Mouse (Mus musculus): ENCODE measurements around the gene Kcnh3. TPM values are rescaled to one million over a fixed set of nuclear protein-coding genes. Genes with fewer than 3 reads are reported as not detected.

Kcnh3 gene
- polyA plus RNA-seq, 1 experiment from 2014 or later = 0.12 TPM

DNA sequence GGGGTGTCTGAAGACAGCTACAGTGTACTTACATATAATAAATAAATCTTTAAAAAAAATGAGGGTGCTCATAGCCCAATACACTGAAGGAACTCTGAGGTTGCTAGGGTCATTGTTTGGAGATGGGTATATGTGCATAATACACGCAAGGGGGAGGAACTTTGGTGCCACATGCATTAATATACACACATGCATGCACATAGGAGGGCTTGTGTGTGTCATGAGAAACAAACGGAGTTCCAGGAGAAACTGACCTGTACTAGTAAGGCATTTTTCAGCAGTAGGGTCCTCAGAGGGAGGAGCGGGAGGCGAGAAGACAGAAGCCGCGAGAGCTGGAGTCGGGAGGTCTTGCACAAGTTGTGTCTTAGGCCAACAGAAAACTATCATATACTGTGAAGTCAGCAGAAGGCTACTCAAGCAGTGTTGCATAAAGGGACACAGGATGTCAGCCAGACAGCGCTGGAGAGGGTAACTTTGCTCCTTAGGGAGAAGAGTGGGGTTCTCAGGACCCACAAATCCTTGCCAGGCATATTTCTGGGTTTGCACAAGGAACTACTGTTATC lies 34.6 kb downstream of the Kcnh3 start:
- Histone ChIP-seq H3K9me3 (ENCODE audit: control insufficient read depth, low read length) (no peaks in the 10 kb centered on the region), H3K4me2 (ENCODE audit: low read depth, low read length, severe bottlenecking) (peak overlapping the region; percentile 32), H3K9ac (ENCODE audit: low read length) (no peak overlapping the region), H3K4me3 (ENCODE audit: low read depth, low read length) (no peak overlapping the region), H3K27me3 (ENCODE audit: control insufficient read depth, insufficient read depth, low read length) (no peaks in the 10 kb centered on the region), H3K4me1 (replicated peaks; ENCODE audit: control insufficient read depth, insufficient read depth, low read length) (no peaks in the 10 kb centered on the region), H3K36me3 (ENCODE audit: control insufficient read depth, insufficient read depth, low read length) (no peaks in the 10 kb centered on the region), H3K27ac (ENCODE audit: low read depth, low read length) (no peak overlapping the region)
- ATAC-seq (replicated peaks; ENCODE audit: low FRiP score) = peak; percentile 51; the same call in 1 of the 2 replicates
- 72% methylated on average over 8 of the region's 8 CpGs for WGBS
- no peak for DNase-seq (ENCODE audit: low spot score)

DNA sequence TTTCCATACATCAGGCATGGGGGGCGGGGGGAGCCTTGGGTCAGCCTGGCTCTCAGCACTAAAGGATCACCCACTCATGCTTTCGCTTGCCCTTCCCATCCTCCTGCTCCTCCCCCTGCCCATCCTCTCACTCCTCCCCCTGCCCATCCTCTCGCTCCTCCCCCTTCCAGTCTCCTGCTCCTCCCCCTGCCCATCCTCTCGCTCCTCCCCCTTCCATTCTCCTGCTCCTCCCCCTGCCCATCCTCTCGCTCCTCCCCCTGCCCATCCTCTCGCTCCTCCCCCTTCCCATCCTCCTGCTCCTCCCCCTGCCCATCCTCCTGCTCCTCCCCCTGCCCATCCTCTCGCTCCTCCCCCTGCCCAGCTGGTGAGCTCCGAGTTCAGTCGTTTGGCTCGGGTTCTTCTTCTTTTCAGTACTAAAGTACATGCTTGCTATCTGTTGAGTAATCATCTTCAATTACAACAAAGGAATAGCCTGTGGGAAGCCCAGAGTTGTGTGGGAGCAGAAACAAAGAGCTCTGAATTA lies 35.1 kb downstream of the Kcnh3 start:
- DNase-seq (ENCODE audit: low spot score) (peak; percentile 89), ATAC-seq (replicated peaks; ENCODE audit: low FRiP score) (peak; percentile 78)
- no peaks in the 10 kb centered on the region for H3K4me1 ChIP-seq (replicated peaks; ENCODE audit: control insufficient read depth, insufficient read depth, low read length)
- H3K9ac ChIP-seq (ENCODE audit: low read length) = peak overlapping the region; percentile 14; the same call in 1 of the 2 replicates
- no peaks in the 10 kb centered on the region for H3K36me3 ChIP-seq (ENCODE audit: control insufficient read depth, insufficient read depth, low read length)
- H3K27ac ChIP-seq (ENCODE audit: low read depth, low read length) = no peak overlapping the region
- peak overlapping the region; percentile 1; the same call in 1 of the 2 replicates for H3K4me3 ChIP-seq (ENCODE audit: low read depth, low read length)
- no peaks in the 10 kb centered on the region for H3K27me3 ChIP-seq (ENCODE audit: control insufficient read depth, insufficient read depth, low read length)
- 3% methylated on average over 9 of the region's 10 CpGs for WGBS
- peak overlapping the region; percentile 42 for H3K4me2 ChIP-seq (ENCODE audit: low read depth, low read length, severe bottlenecking)
- H3K9me3 ChIP-seq (ENCODE audit: control insufficient read depth, low read length) = no peaks in the 10 kb centered on the region

GRCm38 (mm10) chr15:99262702-99263101 lies 38.0 kb downstream of the Kcnh3 start:
- Histone ChIP-seq H3K27ac (ENCODE audit: low read depth, low read length) (no peak overlapping the region), H3K4me2 (ENCODE audit: low read depth, low read length, severe bottlenecking) (no peak overlapping the region), H3K9ac (ENCODE audit: low read length) (no peak overlapping the region), H3K4me1 (replicated peaks; ENCODE audit: control insufficient read depth, insufficient read depth, low read length) (no peaks in the 10 kb centered on the region), H3K4me3 (ENCODE audit: low read depth, low read length) (no peak overlapping the region), H3K27me3 (ENCODE audit: control insufficient read depth, insufficient read depth, low read length) (no peaks in the 10 kb centered on the region), H3K9me3 (ENCODE audit: control insufficient read depth, low read length) (no peaks in the 10 kb centered on the region), H3K36me3 (ENCODE audit: control insufficient read depth, insufficient read depth, low read length) (no peaks in the 10 kb centered on the region)
- 66% methylated on average over 10 of the region's 10 CpGs for WGBS
- ATAC-seq (replicated peaks; ENCODE audit: low FRiP score) (no peak), DNase-seq (ENCODE audit: low spot score) (no peak)

DNA sequence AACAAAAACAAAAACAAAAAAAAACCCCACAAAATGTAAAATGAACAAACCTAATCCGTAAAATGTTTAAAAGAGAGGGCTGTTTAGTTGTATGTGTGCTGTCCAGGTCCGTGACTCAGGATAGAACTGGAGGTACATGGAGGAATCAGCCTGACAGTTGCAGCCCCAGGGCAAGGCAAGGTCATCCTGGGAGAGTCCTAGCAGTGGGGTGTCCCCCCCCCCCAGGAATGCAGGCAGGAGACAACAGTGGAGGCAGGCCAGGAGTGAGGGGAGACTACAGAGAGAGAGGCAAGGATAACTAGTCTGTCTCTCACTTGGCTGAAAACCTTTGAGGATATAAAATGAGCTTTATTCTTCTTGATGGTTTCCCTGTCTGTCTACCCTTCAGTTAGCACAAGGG lies 39.7 kb downstream of the Kcnh3 start:
- WGBS = 66% methylated on average over 2 of the region's 2 CpGs
- H3K4me2 ChIP-seq (ENCODE audit: low read depth, low read length, severe bottlenecking) = no peak overlapping the region
- ATAC-seq (replicated peaks; ENCODE audit: low FRiP score) (no peak), DNase-seq (ENCODE audit: low spot score) (no peak)
- H3K9me3 ChIP-seq (ENCODE audit: control insufficient read depth, low read length) = no peaks in the 10 kb centered on the region
- no peak overlapping the region for H3K4me3 ChIP-seq (ENCODE audit: low read depth, low read length)
- H3K27ac ChIP-seq (ENCODE audit: low read depth, low read length) = no peak overlapping the region
- no peak overlapping the region for H3K9ac ChIP-seq (ENCODE audit: low read length)
- H3K36me3 ChIP-seq (ENCODE audit: control insufficient read depth, insufficient read depth, low read length) = no peaks in the 10 kb centered on the region
- H3K4me1 ChIP-seq (replicated peaks; ENCODE audit: control insufficient read depth, insufficient read depth, low read length) = no peaks in the 10 kb centered on the region
- no peaks in the 10 kb centered on the region for H3K27me3 ChIP-seq (ENCODE audit: control insufficient read depth, insufficient read depth, low read length)

- WGBS = 17% methylated on average over 4 of the region's 4 CpGs
- Histone ChIP-seq H3K4me3 (ENCODE audit: low read depth, low read length) (no peak overlapping the region), H3K4me2 (ENCODE audit: low read depth, low read length, severe bottlenecking) (no peak overlapping the region), H3K4me1 (replicated peaks; ENCODE audit: control insufficient read depth, insufficient read depth, low read length) (no peaks in the 10 kb centered on the region), H3K36me3 (ENCODE audit: control insufficient read depth, insufficient read depth, low read length) (no peaks in the 10 kb centered on the region), H3K27me3 (ENCODE audit: control insufficient read depth, insufficient read depth, low read length) (no peaks in the 10 kb centered on the region), H3K9me3 (ENCODE audit: control insufficient read depth, low read length) (no peaks in the 10 kb centered on the region), H3K27ac (ENCODE audit: low read depth, low read length) (no peak overlapping the region), H3K9ac (ENCODE audit: low read length) (no peak overlapping the region)
- DNase-seq (ENCODE audit: low spot score) (peak; percentile 73), ATAC-seq (replicated peaks; ENCODE audit: low FRiP score) (peak; percentile 39; the same call in 1 of the 2 replicates)
Observed at GRCm38 (mm10) chr15:99265679-99266078, 41.0 kb downstream of the Kcnh3 start.

DNA sequence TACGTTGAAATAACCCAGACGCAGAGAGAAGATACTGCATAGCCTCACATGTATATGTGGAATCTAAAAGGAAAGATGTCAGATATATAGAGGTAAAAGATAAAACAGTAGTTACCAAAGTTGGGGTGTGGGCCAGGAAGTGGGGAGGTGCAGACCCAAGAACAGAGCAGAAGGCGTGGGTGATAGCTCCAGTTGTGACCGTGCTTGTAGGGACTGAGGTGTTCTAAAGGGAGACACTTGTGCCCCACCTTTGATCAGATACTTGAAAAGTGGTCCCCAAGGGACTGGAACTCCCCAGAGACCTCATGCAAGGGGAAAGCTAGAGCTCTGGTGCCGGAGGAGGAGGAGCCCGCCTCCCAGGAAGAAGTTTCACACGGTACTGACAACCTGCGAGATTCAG lies 51.4 kb downstream of the Kcnh3 start:
- Histone ChIP-seq H3K9ac (ENCODE audit: low read length) (no peak overlapping the region), H3K9me3 (ENCODE audit: control insufficient read depth, low read length) (no peaks in the 10 kb centered on the region), H3K36me3 (ENCODE audit: control insufficient read depth, insufficient read depth, low read length) (no peaks in the 10 kb centered on the region), H3K4me2 (ENCODE audit: low read depth, low read length, severe bottlenecking) (no peak overlapping the region), H3K4me3 (ENCODE audit: low read depth, low read length) (no peak overlapping the region), H3K4me1 (replicated peaks; ENCODE audit: control insufficient read depth, insufficient read depth, low read length) (no peaks in the 10 kb centered on the region), H3K27me3 (ENCODE audit: control insufficient read depth, insufficient read depth, low read length) (no peaks in the 10 kb centered on the region), H3K27ac (ENCODE audit: low read depth, low read length) (no peak overlapping the region)
- 90% methylated on average over 8 of the region's 8 CpGs for WGBS
- ATAC-seq (replicated peaks; ENCODE audit: low FRiP score) = no peak
- no peak for DNase-seq (ENCODE audit: low spot score)

DNA sequence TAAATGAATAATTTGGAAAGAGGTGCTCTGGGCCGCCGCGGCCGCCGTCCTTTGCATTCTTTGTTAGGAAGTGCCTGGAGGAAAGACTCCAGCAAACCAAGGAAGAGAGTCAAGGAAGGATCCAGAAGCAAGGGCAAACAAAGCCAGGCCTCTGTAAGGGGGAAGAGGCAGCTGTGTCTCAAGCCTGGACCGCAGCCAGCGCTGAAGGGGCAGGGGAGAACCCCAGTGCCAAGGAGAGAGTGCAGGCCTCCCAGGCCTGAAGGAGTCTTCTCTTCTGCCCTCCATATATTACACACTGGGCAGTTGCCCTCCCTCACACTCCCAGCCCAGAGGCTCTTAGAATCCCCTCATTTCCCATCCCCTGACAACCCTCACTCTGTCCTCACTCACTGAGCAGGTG lies 53.6 kb downstream of the Kcnh3 start:
- 88% methylated on average over 7 of the region's 7 CpGs for WGBS
- ATAC-seq (replicated peaks; ENCODE audit: low FRiP score) = no peak
- H3K27me3 ChIP-seq (ENCODE audit: control insufficient read depth, insufficient read depth, low read length) = no peaks in the 10 kb centered on the region
- H3K27ac ChIP-seq (ENCODE audit: low read depth, low read length) = no peak overlapping the region
- no peaks in the 10 kb centered on the region for H3K9me3 ChIP-seq (ENCODE audit: control insufficient read depth, low read length)
- no peak overlapping the region for H3K4me2 ChIP-seq (ENCODE audit: low read depth, low read length, severe bottlenecking)
- DNase-seq (ENCODE audit: low spot score) = no peak
- no peak overlapping the region for H3K4me3 ChIP-seq (ENCODE audit: low read depth, low read length)
- H3K4me1 ChIP-seq (replicated peaks; ENCODE audit: control insufficient read depth, insufficient read depth, low read length) = no peaks in the 10 kb centered on the region
- no peaks in the 10 kb centered on the region for H3K36me3 ChIP-seq (ENCODE audit: control insufficient read depth, insufficient read depth, low read length)
- H3K9ac ChIP-seq (ENCODE audit: low read length) = no peak overlapping the region

GRCm38 (mm10) chr15:99283456-99283855 lies 58.8 kb downstream of the Kcnh3 start:
- DNase-seq (ENCODE audit: low spot score) (no peak), ATAC-seq (replicated peaks; ENCODE audit: low FRiP score) (no peak)
- H3K9me3 ChIP-seq (ENCODE audit: control insufficient read depth, low read length) = no peaks in the 10 kb centered on the region
- no peaks in the 10 kb centered on the region for H3K4me1 ChIP-seq (replicated peaks; ENCODE audit: control insufficient read depth, insufficient read depth, low read length)
- H3K27ac ChIP-seq (ENCODE audit: low read depth, low read length) = no peak overlapping the region
- H3K4me3 ChIP-seq (ENCODE audit: low read depth, low read length) = no peak overlapping the region
- no peaks in the 10 kb centered on the region for H3K27me3 ChIP-seq (ENCODE audit: control insufficient read depth, insufficient read depth, low read length)
- WGBS = 66% methylated on average over 10 of the region's 10 CpGs
- H3K36me3 ChIP-seq (ENCODE audit: control insufficient read depth, insufficient read depth, low read length) = no peaks in the 10 kb centered on the region
- H3K9ac ChIP-seq (ENCODE audit: low read length) = no peak overlapping the region
- no peak overlapping the region for H3K4me2 ChIP-seq (ENCODE audit: low read depth, low read length, severe bottlenecking)

GRCm38 (mm10) chr15:99284527-99285188 lies 60.0 kb downstream of the Kcnh3 start:
- 56% methylated on average over 14 of the region's 14 CpGs for WGBS
- H3K27me3 ChIP-seq (ENCODE audit: control insufficient read depth, insufficient read depth, low read length) = no peaks in the 10 kb centered on the region
- DNase-seq (ENCODE audit: low spot score) = no peak
- H3K4me2 ChIP-seq (ENCODE audit: low read depth, low read length, severe bottlenecking) = no peak overlapping the region
- no peaks in the 10 kb centered on the region for H3K9me3 ChIP-seq (ENCODE audit: control insufficient read depth, low read length)
- no peaks in the 10 kb centered on the region for H3K4me1 ChIP-seq (replicated peaks; ENCODE audit: control insufficient read depth, insufficient read depth, low read length)
- no peak for ATAC-seq (replicated peaks; ENCODE audit: low FRiP score)
- no peaks in the 10 kb centered on the region for H3K36me3 ChIP-seq (ENCODE audit: control insufficient read depth, insufficient read depth, low read length)
- H3K4me3 ChIP-seq (ENCODE audit: low read depth, low read length) = no peak overlapping the region
- H3K9ac ChIP-seq (ENCODE audit: low read length) = no peak overlapping the region
- no peak overlapping the region for H3K27ac ChIP-seq (ENCODE audit: low read depth, low read length)

Measured in forebrain, embryonic 11.5 days (tissue).